Mouse (Mus musculus): ENCODE measurements around the gene Tecpr2.

DNA sequence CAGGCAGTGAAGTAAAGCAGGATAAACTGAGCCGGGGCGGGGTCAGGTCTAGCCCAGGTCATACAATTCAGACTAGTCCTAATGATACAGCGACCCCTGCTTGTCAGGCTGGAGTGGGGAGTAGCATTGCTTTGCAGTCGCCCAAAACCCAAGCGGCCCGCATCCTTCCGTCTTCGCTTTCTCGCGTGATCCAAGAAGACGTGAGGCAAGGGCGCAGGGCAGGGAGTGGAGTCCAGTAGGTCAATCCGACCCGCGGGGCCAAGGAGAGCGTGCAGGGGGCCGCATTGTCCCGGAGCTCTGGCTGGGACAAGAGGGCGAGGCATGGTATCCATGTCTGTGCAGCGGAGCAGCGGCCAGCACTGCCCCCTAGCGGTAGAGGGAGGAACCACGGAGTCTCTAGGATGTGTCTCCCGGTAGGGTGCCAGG lies 103.1 kb downstream of the Tecpr2 start:
- TF ChIP-seq CTCF (IDR thresholded peaks at IDR 0.05; ENCODE audit: borderline replicate concordance, insufficient read depth, low read depth, low read length) (peak; percentile 85), POLR2A (IDR thresholded peaks at IDR 0.05; ENCODE audit: borderline replicate concordance, insufficient read depth, low read length) (peak; percentile 20; the same call in 1 of the 2 replicates)
